Mouse (Mus musculus): ENCODE measurements around the gene Acsl4. TPM values are rescaled to one million over a fixed set of nuclear protein-coding genes. Genes with fewer than 3 reads are reported as not detected.

Gene Acsl4
- total and polyA plus RNA-seq, 2 experiments from 2014 or later, result 21.9 to 33.4 TPM

GRCm38 (mm10) chrX:142363882-142364281, 26.5 kb downstream of the Acsl4 start:
- Histone ChIP-seq H3K4me2 (ENCODE audit: low read depth) (no peak overlapping the region), H3K27ac (ENCODE audit: low read depth, low read length) (no peak overlapping the region), H3K27me3 (ENCODE audit: insufficient read depth, low read length) (no peaks in the 10 kb centered on the region), H3K9me3 (ENCODE audit: low read length) (no peaks in the 10 kb centered on the region), H3K36me3 (ENCODE audit: insufficient read depth) (no peaks in the 10 kb centered on the region), H3K4me3 (ENCODE audit: low read depth, low read length) (no peak overlapping the region), H3K4me1 (ENCODE audit: insufficient read depth) (no peaks in the 10 kb centered on the region), H3K9ac (no peak overlapping the region)
- no peak for DNase-seq
- TF ChIP-seq CTCF (IDR thresholded peaks at IDR 0.05; ENCODE audit: low read depth), result no peak
- ATAC-seq, result no peak
- WGBS, result 82% methylated on average over 1 of the region's 1 CpGs

GRCm38 (mm10) chrX:142359031-142359430, 31.3 kb downstream of the Acsl4 start:
- H3K4me3 ChIP-seq (ENCODE audit: low read depth, low read length), result no peak overlapping the region
- H3K9ac ChIP-seq, result no peak overlapping the region
- H3K9me3 ChIP-seq (ENCODE audit: low read length), result no peaks in the 10 kb centered on the region
- no peak for TF ChIP-seq CTCF (IDR thresholded peaks at IDR 0.05; ENCODE audit: low read depth)
- no peaks in the 10 kb centered on the region for H3K36me3 ChIP-seq (ENCODE audit: insufficient read depth)
- 81% methylated on average over 7 of the region's 7 CpGs for WGBS
- H3K27ac ChIP-seq (ENCODE audit: low read depth, low read length), result no peak overlapping the region
- DNase-seq, result no peak
- no peak overlapping the region for H3K4me2 ChIP-seq (ENCODE audit: low read depth)
- ATAC-seq, result no peak
- no peaks in the 10 kb centered on the region for H3K4me1 ChIP-seq (ENCODE audit: insufficient read depth)
- H3K27me3 ChIP-seq (ENCODE audit: insufficient read depth, low read length), result no peaks in the 10 kb centered on the region

GRCm38 (mm10) chrX:142358427-142358826, 31.9 kb downstream of the Acsl4 start:
- WGBS, result 78% methylated on average over 5 of the region's 5 CpGs

GRCm38 (mm10) chrX:142336207-142336606, 54.1 kb downstream of the Acsl4 start:
- Histone ChIP-seq H3K4me1 (ENCODE audit: insufficient read depth) (no peaks in the 10 kb centered on the region), H3K4me2 (ENCODE audit: low read depth) (no peak overlapping the region), H3K27me3 (ENCODE audit: insufficient read depth, low read length) (no peaks in the 10 kb centered on the region), H3K9me3 (ENCODE audit: low read length) (no peaks in the 10 kb centered on the region), H3K36me3 (ENCODE audit: insufficient read depth) (no peaks in the 10 kb centered on the region), H3K4me3 (ENCODE audit: low read depth, low read length) (no peak overlapping the region), H3K9ac (no peak overlapping the region), H3K27ac (ENCODE audit: low read depth, low read length) (no peak overlapping the region)
- DNase-seq (no peak), ATAC-seq (no peak)
- 94% methylated on average over 6 of the region's 6 CpGs for WGBS
- no peak for TF ChIP-seq CTCF (IDR thresholded peaks at IDR 0.05; ENCODE audit: low read depth)

More at GRCm38 (mm10) chrX:142358427-142358826, 31.9 kb downstream of the Acsl4 start:
- Histone ChIP-seq H3K36me3 (ENCODE audit: insufficient read depth) (no peaks in the 10 kb centered on the region), H3K9me3 (ENCODE audit: low read length) (no peaks in the 10 kb centered on the region), H3K27ac (ENCODE audit: low read depth, low read length) (no peak overlapping the region), H3K4me3 (ENCODE audit: low read depth, low read length) (no peak overlapping the region), H3K9ac (no peak overlapping the region), H3K27me3 (ENCODE audit: insufficient read depth, low read length) (no peaks in the 10 kb centered on the region), H3K4me2 (ENCODE audit: low read depth) (no peak overlapping the region), H3K4me1 (ENCODE audit: insufficient read depth) (no peaks in the 10 kb centered on the region)
- no peak for ATAC-seq
- no peak for DNase-seq
- TF ChIP-seq CTCF (IDR thresholded peaks at IDR 0.05; ENCODE audit: low read depth), result 0 out of 2 replicates have a peak, but pooled peaks have one; percentile 10

- no peak overlapping the region for H3K27ac ChIP-seq (ENCODE audit: low read depth, low read length)
- 91% methylated on average over 5 of the region's 5 CpGs for WGBS
- no peak for DNase-seq
- H3K4me2 ChIP-seq (ENCODE audit: low read depth), result no peak overlapping the region
- H3K4me3 ChIP-seq (ENCODE audit: low read depth, low read length), result no peak overlapping the region
- no peaks in the 10 kb centered on the region for H3K4me1 ChIP-seq (ENCODE audit: insufficient read depth)
- H3K27me3 ChIP-seq (ENCODE audit: insufficient read depth, low read length), result no peaks in the 10 kb centered on the region
- H3K36me3 ChIP-seq (ENCODE audit: insufficient read depth), result no peaks in the 10 kb centered on the region
- H3K9ac ChIP-seq, result no peak overlapping the region
- no peak for ATAC-seq
- TF ChIP-seq CTCF (IDR thresholded peaks at IDR 0.05; ENCODE audit: low read depth), result no peak
- no peaks in the 10 kb centered on the region for H3K9me3 ChIP-seq (ENCODE audit: low read length)
Measured at GRCm38 (mm10) chrX:142335502-142335901, 54.8 kb downstream of the Acsl4 start.

- DNase-seq, result no peak
- H3K27me3 ChIP-seq (ENCODE audit: insufficient read depth, low read length), result no peaks in the 10 kb centered on the region
- 63% methylated on average over 2 of the region's 2 CpGs for WGBS
- no peaks in the 10 kb centered on the region for H3K36me3 ChIP-seq (ENCODE audit: insufficient read depth)
- no peak overlapping the region for H3K4me2 ChIP-seq (ENCODE audit: low read depth)
- H3K9me3 ChIP-seq (ENCODE audit: low read length), result no peaks in the 10 kb centered on the region
- H3K4me3 ChIP-seq (ENCODE audit: low read depth, low read length), result no peak overlapping the region
- H3K4me1 ChIP-seq (ENCODE audit: insufficient read depth), result no peaks in the 10 kb centered on the region
- H3K9ac ChIP-seq, result no peak overlapping the region
- peak; percentile 54 for TF ChIP-seq CTCF (IDR thresholded peaks at IDR 0.05; ENCODE audit: low read depth)
- ATAC-seq, result no peak
- no peak overlapping the region for H3K27ac ChIP-seq (ENCODE audit: low read depth, low read length)
Measured at GRCm38 (mm10) chrX:142325760-142326159, 64.6 kb downstream of the Acsl4 start.

GRCm38 (mm10) chrX:142316106-142316505, 74.2 kb downstream of the Acsl4 start:
- WGBS, result 74% methylated on average over 9 of the region's 9 CpGs
- no peak for DNase-seq
- no peak overlapping the region for H3K4me3 ChIP-seq (ENCODE audit: low read depth, low read length)
- H3K27me3 ChIP-seq (ENCODE audit: insufficient read depth, low read length), result no peaks in the 10 kb centered on the region
- H3K4me2 ChIP-seq (ENCODE audit: low read depth), result no peak overlapping the region
- H3K36me3 ChIP-seq (ENCODE audit: insufficient read depth), result no peaks in the 10 kb centered on the region
- no peak for ATAC-seq
- H3K9ac ChIP-seq, result no peak overlapping the region
- no peak for TF ChIP-seq CTCF (IDR thresholded peaks at IDR 0.05; ENCODE audit: low read depth)
- no peaks in the 10 kb centered on the region for H3K4me1 ChIP-seq (ENCODE audit: insufficient read depth)
- H3K9me3 ChIP-seq (ENCODE audit: low read length), result no peaks in the 10 kb centered on the region
- H3K27ac ChIP-seq (ENCODE audit: low read depth, low read length), result no peak overlapping the region

- no peak for TF ChIP-seq CTCF (IDR thresholded peaks at IDR 0.05; ENCODE audit: low read depth)
- Histone ChIP-seq H3K36me3 (ENCODE audit: insufficient read depth) (no peaks in the 10 kb centered on the region), H3K4me2 (ENCODE audit: low read depth) (no peak overlapping the region), H3K27me3 (ENCODE audit: insufficient read depth, low read length) (no peaks in the 10 kb centered on the region), H3K4me3 (ENCODE audit: low read depth, low read length) (no peak overlapping the region), H3K9ac (no peak overlapping the region), H3K9me3 (ENCODE audit: low read length) (no peaks in the 10 kb centered on the region), H3K4me1 (ENCODE audit: insufficient read depth) (no peaks in the 10 kb centered on the region), H3K27ac (ENCODE audit: low read depth, low read length) (no peak overlapping the region)
- ATAC-seq (no peak), DNase-seq (no peak)
- 72% methylated on average over 8 of the region's 8 CpGs for WGBS
Measured at GRCm38 (mm10) chrX:142315270-142315669, 75.1 kb downstream of the Acsl4 start.

All from forebrain, postnatal 0 days (tissue).